Mouse (Mus musculus) monocyte, adult 2 months (primary cell): ENCODE results near the gene Ptrh1.

ENCODE experiments used
- DNase-seq, 2 experiments: peaks; one replicate each; pipeline ENCODE4 v3.0.0; 2022; ENCODE audit warnings: low spot score in 2 of 2, low read depth in 1 of 2

Gene Ptrh1

GRCm38 (mm10) chr2:32795748-32796418 is 20.3 kb downstream of the Ptrh1 start:
- DNase-seq, result no peak

DNA sequence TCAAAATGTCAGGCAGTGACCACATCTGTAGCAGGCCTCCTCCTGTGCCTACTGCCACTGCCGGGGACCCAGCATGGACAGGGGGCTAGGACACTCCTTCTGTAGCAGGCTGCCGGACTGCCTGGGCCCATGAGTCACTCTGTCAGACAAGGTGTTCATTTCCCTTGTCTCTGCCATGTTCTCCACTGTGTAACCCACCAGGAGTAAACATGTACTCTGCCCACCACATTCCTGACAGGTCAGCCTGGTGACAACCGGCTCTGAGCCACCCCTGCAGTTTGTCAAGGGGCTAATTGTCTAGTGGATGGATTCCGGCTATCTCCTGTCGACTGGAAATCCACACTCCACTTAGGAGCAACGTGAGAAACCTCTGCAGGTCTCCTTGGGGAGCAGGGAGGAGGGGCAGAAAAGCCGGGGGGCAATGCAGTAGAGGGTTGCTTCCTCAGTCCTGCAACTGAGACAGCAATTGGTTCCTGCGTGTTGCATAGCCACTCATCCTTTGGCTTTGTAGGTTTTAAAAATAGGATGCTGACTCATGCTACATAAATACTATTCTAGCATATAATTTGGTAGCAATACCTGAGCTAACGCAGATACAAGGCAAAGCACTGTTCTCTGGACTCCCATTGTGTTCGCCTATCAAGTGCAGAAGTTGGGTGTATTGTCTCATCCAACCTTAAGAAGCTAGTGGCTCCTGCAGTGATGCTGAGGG is 22.8 kb downstream of the Ptrh1 start:
- no peak for DNase-seq

DNA sequence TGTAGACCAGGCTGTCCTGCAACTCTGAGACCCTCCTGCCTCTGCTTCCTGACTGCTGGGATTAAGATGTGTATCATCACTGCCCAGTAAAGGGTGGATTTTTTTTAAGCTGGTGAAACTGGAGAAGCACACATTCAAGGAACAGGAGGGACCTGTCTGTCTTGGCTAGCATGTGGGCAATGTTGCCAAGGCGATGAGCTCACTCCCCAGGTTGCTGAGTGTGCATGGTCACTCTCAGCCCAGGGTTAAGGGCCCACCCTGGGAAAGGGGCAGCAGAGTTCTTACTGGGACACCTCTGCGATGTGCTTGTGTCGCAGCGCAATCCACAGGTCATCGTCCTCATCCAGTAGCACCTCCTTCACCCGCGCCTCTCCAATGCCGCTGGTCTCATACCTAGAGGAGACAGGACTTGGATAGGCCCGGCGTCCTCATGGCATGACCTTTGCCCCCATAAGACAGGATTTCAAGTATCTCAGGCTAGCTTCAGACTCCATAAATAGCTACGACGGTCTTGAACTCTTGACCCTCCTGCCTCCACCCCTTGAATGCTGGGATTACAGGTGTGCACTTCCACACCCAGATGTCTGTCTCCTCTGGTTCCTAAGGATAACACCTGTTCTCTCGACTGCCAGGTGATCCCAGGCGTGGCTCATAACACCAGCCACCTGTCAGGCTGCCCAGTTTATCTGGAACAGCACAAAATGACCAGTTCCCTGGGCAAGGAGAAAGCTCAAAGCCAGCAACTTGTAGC is 33.4 kb downstream of the Ptrh1 start:
- no peak for DNase-seq

- DNase-seq, result no peak
These were observed 36.4 kb downstream of the Ptrh1 start for GRCm38 (mm10) chr2:32811959-32812358.

DNA sequence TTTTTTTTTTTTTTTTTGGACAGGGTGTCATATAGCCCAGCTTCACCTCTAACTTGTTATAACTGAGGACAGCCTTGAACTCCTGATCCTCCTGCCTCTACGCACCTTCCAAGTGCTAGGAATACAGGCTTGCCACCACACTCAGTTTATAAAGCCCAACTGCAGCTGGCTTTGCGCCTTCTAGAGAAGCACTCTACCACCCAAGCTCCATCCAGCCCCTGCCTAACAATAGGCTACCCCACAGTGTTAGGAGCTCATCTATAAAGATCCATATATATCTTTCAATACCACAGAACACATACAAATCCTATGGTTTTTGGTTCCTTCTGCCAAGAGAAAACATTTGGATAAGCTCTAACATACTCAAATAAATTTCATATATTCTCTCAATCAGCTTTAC is 40.9 kb downstream of the Ptrh1 start:
- no peak for DNase-seq

DNA sequence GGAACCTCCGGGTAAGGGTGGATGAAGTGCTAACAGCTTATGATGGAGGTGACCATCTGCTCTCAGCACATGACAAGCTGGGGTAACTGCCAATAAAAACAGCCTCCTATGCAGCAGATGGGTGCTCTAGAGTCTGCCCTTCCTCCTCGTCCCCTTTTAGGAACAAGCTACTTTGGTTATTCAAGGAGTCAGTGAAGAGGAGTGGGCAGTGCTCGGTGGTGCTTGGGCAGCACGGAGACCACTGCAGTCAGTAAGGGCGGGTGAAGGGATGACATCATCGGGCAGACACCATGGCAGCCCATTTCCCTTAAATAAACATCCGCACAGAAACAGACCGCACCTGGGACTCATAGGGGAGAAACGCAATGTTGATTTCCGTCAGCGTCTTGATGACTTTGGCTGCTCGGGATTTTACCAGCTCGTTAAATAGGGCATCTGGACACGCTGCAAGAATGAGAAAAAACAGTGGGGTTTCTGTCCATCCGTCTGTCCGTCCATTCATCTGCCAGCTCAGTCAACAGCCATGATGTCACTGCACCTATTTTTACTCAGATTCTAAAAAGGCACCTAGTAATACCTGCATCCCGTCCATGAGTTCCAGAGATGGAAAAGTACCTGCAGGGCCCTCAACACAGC is 41.5 kb downstream of the Ptrh1 start:
- no peak for DNase-seq

GRCm38 (mm10) chr2:32817589-32817988 is 42.0 kb downstream of the Ptrh1 start:
- DNase-seq, result no peak

- DNase-seq, result no peak
These were observed 42.6 kb downstream of the Ptrh1 start for GRCm38 (mm10) chr2:32818208-32818607.

- no peak for DNase-seq
These were observed 45.6 kb downstream of the Ptrh1 start for GRCm38 (mm10) chr2:32821041-32821802.

- DNase-seq, result no peak
These were observed 47.1 kb downstream of the Ptrh1 start for GRCm38 (mm10) chr2:32822643-32823042.

- no peak for DNase-seq
These were observed 47.6 kb downstream of the Ptrh1 start for GRCm38 (mm10) chr2:32823153-32823552.

- no peak for DNase-seq
These were observed 48.1 kb downstream of the Ptrh1 start for GRCm38 (mm10) chr2:32823579-32824154.

- DNase-seq, result no peak
These were observed 48.6 kb downstream of the Ptrh1 start for GRCm38 (mm10) chr2:32824181-32824580.

DNA sequence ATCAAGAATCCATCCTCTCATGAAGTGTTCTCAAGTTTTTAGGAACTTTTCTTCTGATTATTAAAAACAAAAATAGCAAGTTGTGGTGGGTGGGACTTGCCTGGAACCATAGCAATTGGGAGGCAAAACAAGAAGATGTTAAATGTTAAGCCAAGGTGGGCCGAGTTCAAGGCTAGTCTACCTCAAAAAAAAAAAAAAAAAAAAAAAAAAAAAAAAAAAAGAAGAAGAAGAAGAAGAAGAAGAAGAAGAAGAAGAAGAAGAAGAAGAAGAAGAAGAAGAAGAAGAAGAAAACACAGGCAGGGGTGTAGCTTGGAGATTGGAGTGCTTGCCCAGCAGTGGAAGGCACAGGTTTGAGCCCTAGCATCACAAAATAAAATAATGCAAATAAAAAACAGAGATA is 49.2 kb downstream of the Ptrh1 start:
- DNase-seq, result no peak

DNA sequence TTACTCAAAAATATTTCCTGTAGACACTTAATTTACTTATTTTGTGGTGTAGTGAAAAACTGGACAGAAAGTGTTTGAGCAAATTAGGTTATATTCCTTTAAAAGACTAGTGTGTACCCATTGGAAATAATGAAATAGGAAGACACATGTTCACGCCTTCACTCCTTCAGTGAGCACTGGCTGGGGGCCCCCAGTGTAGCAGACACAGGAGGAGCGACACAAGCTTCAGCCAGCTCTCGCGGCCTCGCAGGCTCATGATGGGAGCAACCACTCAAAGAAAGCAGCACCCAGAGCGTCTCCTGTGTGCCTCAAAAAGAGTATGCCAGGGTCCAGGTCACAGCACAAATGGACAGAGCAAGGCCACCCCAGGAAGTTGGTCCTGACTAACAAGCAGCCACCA is 50.2 kb downstream of the Ptrh1 start:
- no peak for DNase-seq
